Mouse (Mus musculus): ENCODE measurements around the gene Slc7a7.

Gene Slc7a7

GRCm38 (mm10) chr14:54432837-54433830, 15.6 kb upstream of the Slc7a7 start:
- no peak for DNase-seq (ENCODE audit: low spot score in 2 of 2)

GRCm38 (mm10) chr14:54432078-54432836, 14.7 kb upstream of the Slc7a7 start:
- DNase-seq (ENCODE audit: low spot score in 2 of 2): peak in 1 of 2 experiments; percentile 51

- DNase-seq (ENCODE audit: low spot score in 2 of 2): peak; percentile 84 to 86
Observed at GRCm38 (mm10) chr14:54431334-54432077, 13.9 kb upstream of the Slc7a7 start, which contains the start of gene Mmp14. TSS of gene Mmp14 (plus strand) at chr14:54431612.

DNA sequence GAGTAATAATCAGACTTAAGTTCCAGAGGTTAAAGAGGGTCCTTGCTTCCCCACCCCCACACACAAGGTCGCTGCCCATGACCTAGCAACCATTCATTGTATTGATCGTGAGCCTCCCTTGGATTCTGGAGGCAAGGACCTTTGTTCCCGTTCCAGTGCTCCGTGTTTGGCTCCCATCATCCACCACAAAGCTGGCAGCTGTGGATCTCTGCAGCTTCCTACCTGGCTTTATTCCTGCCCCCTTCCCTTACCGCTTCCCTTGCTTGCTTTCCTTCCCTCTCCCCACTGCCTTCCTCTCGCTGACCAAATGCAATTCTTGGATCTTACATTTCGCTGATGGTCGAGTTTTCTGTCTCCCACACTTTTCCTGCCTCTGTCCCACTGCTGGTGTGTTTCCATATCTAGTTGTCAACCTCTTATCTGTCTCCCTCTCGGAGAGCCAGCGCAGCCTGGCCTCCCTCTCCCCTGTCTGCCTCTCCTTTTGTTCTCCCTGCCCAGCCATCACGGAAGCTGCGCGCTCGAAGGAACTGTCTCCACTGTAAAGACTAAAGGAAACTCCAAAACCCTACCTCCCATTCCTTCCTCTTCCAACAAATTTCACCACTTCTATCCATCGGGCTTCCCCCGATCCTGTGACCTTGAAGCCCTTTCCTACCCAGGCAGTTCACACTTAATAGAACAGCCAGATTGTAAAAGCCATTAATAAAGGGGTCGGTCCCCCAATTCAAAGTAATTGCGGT, 13.0 kb upstream of the Slc7a7 start:
- DNase-seq (ENCODE audit: low spot score in 2 of 2): no peak

DNA sequence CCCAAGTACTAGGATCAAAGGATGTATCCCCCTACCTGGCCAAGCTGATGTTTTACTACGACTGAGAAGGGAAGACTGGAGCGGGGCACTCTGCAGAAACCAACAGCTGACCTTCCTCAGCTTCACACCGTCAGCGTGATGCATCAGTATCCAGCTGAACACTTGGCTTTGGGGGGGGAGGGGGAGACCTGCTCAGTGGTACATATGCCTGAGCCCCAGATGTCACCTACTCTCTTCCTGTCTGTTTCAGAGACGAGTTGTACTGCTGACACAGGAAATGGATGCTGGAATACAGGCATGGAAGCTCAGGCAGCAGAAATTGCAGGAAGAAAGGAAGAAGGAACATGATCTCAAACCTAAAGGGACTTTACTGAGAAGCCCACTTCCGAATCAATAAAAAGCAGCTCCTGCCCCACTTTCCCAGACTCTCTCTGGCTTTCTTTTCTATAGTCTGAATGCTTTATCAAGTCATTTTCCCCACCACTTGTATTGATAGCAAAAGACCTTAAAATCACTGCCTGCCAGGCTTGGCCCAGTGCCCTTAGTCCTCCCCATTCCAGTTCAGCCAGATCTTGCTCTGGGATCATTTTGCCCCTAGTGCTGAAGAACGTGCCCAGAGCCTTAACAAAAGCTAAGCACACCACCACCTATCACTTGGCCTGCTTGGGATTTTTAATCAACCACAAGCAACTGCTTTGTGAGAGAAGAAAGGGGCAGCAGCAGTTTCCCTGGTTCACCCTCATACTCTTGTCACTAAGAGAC, 11.9 kb upstream of the Slc7a7 start:
- no peak for DNase-seq (ENCODE audit: low spot score in 2 of 2)

- no peak for DNase-seq (ENCODE audit: low spot score in 2 of 2)
Observed at GRCm38 (mm10) chr14:54428421-54428820, 10.8 kb upstream of the Slc7a7 start.

- DNase-seq (ENCODE audit: low spot score in 2 of 2): no peak
Observed at GRCm38 (mm10) chr14:54427696-54428095, 10.1 kb upstream of the Slc7a7 start.

DNA sequence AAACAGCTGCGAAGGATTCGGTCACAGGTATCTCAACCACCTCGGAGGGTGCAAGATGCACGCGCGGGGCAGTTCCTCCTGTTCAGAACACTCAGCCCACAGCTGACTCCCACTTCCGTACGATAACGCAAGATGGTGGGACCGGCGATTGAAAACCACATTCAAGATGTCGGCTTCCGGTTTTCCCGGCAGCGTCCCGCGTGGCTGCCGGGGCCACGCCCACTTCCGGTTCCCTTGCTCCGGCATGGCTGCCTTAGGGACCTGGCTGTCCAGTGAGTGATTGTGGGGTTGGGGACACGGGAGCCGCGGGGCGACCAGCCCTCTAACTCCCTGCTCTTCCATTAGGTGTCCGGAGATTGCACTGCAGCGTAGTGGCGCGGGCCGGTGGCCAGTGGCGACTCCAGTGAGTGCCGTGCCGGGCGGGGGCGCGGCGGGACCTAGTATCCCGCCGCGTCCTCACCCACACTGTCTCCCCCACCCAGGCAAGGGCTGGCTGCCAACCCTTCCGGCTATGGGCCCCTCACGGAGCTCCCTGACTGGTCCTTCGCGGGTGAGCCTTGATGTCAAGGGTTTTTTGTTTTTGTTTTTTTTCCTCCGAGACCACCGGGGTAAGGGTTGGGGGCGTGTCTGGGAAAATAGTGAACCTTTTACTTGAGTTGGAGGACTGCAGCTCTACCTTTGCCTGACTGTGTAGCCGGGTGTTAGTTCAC, 9.3 kb upstream of the Slc7a7 start, which contains the start of gene Mrpl52:
Gene Mrpl52, plus strand, starts transcription at position 221 of the 710 bp plus-strand sequence.
- DNase-seq (ENCODE audit: low spot score in 2 of 2): peak; percentile 89 to 92

DNA sequence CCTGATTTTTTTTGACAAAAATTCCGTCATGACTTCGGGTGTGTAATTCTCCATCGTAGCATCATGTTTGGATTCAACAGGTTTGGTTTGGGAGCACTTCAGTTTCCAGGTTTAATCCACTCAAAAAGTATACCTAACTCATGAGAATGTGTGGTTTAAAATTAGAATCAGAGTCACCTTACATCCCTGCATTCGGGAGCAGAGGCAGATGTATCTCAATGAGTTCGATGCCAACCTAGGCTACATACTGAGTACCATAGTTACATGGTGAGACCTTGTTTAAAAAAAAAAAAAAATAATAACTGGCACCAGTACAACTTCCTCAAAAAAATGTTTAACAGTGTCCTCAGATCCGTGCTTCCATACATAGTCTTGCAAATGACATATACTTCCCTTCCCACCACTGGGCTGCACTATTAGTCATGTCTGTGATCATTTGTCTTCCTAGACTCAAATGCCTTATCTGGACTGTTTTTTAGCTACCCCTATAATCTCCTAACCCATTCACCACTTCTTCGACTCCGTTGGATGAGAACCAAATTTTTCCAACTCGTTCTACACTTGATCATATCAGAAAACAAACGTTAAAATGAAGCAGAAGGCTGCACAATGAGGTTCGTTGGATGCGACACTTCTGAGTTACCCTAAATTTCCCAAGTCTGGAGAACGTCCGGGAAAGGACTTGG, 8.6 kb upstream of the Slc7a7 start:
- DNase-seq (ENCODE audit: low spot score in 2 of 2): no peak

DNA sequence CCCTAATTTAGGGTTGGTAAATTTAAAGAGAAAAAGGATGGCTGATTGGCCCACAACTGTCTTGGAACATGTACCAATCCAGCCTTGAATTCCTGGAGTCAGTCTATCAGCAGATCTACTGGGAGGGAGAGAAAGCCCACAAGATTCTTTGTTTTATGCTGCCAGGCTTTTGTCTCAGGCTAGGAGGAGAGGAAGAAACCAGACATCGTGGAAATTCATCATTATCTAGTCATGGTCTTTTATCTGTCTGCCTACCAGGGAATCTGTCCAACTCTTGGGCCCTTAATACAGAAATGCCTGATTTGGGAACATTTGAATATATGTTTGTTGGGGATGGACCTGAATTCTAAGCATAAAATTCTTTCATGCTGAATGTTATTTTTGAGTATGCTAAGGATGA, 8.0 kb upstream of the Slc7a7 start:
- no peak for DNase-seq (ENCODE audit: low spot score in 2 of 2)

GRCm38 (mm10) chr14:54424634-54425033, 7.1 kb upstream of the Slc7a7 start:
- no peak for DNase-seq (ENCODE audit: low spot score in 2 of 2)

GRCm38 (mm10) chr14:54423406-54423805, 5.8 kb upstream of the Slc7a7 start:
- DNase-seq (ENCODE audit: low spot score in 2 of 2): no peak

- no peak for DNase-seq (ENCODE audit: low spot score in 2 of 2)
Observed at GRCm38 (mm10) chr14:54421014-54421413, 3.4 kb upstream of the Slc7a7 start.

- DNase-seq (ENCODE audit: low spot score in 2 of 2): no peak
Observed at GRCm38 (mm10) chr14:54416830-54417229, 750 bp downstream of the Slc7a7 start.

- DNase-seq (ENCODE audit: low spot score in 2 of 2): no peak
Observed at GRCm38 (mm10) chr14:54416229-54416775, 1.3 kb downstream of the Slc7a7 start.

GRCm38 (mm10) chr14:54415241-54416020, 2.1 kb downstream of the Slc7a7 start:
- DNase-seq (ENCODE audit: low spot score in 2 of 2): no peak

DNA sequence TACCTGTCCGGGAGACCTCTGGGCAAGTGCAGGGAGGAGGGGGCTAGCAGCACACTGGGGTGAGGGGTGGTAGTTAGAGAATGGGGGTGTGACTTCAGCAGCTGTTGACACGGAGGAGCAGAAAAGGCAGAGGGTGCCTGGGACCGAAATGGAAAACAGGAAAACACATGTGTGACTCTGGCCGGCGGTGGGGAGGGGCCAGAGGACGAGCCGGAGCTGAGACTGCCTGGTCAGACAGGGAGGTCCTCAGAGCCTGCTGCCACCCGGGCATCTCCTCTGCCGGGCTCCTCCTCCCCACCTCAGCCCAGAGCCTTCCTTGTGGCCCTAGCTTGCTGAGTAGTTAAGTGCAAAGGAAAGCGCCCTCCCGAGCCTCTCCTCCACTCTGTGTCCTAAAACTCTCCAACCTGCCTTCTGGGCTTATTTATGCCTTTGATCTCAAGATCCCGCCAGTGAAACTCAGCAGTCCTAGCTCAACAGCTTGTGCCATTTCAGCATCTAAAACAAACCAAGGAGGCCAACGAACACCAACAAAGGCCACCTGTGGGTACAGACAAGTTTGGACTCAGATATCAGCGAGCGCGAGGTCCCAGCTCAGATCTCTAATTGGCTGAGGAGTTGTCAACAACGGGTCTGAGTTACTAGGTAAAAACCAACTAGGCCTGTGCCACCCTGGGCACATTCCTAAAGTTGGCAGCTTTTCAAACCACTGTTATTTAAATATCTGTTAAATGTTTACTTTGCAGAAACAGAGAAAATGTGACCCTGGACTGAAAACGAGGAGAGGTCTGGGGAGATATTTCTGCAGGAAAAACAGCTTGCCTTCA, 3.5 kb downstream of the Slc7a7 start:
- DNase-seq (ENCODE audit: low spot score in 2 of 2): peak in 1 of 2 experiments; percentile 37
